Mouse (Mus musculus) left cerebral cortex, adult 11 months (tissue): ENCODE results near the gene Cfap57.
"Not testable (repeated sequence)": the region's sequence is repeated elsewhere in the genome, so short reads cannot be mapped to it uniquely, and the experiment has no call there.

Experiments
- DNase-seq: peaks from one replicate; pipeline ENCODE4 v3.0.0; 2022; ENCODE audit warnings: low spot score

Gene Cfap57

DNA sequence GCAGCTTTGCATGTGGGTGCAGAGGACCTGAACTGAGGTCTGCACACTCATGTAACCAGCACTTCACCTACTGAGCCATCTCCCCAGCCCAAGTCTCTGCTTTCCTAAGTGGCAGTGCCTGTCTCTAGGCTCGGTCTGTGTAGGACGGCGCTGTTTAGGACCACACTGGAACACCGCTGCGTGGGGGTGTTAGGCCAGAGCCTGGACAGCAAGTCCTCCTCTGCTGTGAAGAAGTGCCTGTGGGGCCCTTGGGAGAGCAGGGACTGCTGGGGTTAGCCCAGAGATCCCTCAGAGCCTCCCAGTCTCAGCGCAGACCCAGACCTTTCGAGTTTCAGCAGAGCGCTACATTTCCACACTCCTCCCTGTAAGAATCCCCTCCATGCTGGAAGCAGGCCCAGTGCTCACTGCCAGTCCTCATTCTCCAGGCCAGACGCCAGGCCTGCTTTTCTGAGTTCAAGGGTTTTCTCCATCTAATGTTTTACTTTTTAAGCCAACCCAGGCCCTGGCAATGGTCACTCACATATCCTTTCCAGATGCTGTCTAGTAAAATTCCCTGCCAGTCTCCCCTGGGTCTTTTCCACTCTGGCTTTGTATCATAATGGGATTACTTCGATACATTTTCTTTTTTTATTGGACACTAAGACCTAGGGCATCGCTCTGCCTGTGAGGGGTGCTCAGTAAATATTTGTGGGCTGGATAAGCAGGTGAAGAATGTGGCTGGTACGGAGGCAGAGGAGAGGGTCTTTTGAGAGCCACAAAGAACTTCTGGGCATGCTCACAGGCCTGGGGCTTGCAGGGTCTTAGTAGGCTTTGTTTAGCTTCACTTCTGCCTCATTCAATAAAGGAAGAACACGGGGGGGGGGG is 56.3 kb downstream of the Cfap57 start:
- no peak for DNase-seq

DNA sequence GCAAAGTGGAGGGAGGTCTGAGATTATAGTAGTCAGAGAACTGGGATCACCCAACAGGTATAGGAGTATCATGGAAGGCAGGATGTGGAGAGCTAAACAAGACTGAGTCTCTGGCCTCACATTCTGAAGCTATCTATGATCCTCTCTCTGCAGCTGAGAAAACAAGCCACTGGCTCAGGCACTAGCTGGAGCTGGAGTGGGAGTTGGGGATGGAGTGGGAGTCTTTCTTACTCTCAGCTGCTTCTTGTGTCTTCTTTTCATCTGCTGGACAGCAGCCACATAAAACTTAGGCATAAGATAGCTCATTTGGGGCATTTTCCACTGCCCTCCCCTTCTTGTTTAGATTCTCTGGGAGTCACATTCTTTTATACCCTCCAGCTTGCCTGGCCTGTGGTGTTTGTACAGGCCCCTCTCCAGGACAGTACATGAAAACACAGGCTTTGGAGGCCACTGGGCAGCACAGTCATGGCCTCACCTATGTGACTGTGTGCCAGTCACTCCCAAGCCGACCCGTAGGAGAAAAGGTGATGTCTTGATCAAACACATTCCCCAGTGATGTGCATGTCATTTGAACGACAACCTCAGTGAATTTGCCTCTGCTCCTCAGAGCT is 67.4 kb downstream of the Cfap57 start:
- DNase-seq: no peak

DNA sequence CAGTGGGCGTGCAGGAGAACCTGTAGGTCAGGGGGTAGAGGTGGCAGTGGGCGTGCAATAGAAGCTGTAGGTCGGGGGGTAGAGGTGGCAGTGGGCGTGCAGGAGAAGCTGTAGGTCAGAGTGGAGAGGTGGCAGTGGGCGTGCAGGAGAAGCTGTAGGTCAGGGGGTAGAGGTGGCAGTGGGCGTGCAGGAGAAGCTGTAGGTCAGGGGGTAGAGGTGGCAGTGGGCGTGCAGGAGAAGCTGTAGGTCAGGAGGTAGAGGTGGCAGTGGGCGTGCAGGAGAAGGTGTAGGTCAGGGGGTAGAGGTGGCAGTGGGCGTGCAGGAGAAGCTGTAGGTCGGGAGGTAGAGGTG is 72.5 kb downstream of the Cfap57 start:
- DNase-seq: not testable (repeated sequence)

DNA sequence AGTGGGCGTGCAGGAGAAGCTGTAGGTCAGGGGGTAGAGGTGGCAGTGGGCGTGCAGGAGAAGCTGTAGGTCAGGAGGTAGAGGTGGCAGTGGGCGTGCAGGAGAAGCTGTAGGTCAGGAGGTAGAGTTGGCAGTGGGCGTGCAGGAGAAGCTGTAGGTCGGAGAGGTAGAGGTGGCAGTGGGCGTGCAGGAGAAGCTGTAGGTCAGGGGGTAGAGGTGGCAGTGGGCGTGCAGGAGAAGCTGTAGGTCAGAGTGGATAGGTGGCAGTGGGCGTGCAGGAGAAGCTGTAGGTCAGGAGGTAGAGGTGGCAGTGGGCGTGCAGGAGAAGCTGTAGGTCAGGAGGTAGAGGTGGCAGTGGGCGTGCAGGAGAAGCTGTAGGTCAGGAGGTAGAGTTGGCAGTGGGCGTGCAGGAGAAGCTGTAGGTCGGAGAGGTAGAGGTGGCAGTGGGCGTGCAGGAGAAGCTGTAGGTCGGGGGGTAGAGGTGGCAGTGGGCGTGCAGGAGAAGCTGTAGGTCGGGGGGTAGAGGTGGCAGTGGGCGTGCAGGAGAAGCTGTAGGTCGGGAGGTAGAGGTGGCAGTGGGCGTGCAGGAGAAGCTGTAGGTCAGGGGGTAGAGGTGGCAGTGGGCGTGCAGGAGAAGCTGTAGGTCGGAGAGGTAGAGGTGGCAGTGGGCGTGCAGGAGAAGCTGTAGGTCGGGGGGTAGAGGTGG is 73.0 kb downstream of the Cfap57 start:
- peak; percentile 50 for DNase-seq

DNA sequence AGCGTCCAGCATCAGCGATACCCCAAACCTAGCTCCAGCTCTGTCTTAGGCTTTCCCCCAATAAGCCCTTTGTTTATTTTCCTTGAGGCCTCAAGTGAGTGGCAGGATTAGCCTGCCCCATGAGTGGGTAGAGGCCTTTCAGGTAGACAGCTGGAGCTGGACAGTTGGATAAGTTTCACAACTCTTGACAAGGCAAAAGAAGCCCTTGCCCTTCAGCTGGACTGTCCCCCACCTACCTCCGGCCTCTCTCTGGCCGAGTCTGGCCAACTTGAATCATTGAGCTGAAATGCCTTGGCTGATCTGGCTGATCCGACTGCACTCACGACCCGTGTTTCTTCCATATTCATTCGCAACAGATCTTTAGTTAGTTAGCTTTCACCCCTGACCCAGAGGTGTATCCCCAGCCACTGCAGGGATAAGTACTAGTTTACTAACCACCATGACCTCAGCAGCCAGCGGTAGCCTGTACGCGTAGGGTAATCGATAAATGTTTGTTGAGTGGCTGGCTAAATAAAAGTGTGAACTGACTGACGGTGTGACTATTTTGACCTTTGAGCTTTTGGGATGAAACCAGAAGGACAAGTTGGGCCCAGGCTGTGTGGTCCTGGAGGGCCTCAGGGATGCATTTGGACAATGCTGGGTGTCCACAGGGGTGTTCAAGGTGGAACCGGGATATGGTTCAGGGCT is 76.0 kb downstream of the Cfap57 start:
- DNase-seq: no peak

DNA sequence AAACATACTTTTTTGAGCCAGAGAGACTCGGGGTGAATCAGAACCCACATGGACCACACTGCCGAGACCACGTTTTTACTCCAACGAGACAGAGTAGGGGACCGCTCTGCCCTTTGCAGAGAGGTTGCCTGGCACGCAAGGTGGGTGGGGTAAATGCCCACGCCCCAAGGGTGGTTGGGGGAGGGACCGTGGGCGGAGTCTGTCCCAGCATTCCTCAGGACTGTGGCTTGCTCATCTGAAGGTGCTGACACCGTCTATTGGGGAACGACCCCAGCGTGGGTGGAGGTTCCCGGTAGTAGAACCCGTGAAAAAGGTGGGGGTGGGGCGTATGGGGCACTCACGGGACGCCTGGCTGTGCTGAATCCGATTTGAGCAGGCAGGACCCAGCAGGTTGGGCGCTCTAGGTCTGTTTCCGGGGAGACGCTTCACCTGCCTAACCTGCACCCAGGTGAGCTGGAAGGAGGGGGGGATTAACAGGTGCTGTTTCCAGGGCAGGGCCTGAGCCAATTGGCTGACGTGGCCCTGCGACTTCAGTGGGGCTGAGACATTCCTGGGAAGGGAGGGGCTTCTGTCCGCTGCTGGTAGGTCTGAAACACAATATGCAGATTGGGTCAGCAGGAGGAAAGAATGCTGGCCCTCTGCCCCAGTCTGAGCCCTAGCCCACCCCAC is 76.9 kb downstream of the Cfap57 start, which contains the start of gene Tmem125:
Gene Tmem125, minus strand, starts transcription at position 453 of the 669 bp plus-strand sequence.
- no peak for DNase-seq

DNA sequence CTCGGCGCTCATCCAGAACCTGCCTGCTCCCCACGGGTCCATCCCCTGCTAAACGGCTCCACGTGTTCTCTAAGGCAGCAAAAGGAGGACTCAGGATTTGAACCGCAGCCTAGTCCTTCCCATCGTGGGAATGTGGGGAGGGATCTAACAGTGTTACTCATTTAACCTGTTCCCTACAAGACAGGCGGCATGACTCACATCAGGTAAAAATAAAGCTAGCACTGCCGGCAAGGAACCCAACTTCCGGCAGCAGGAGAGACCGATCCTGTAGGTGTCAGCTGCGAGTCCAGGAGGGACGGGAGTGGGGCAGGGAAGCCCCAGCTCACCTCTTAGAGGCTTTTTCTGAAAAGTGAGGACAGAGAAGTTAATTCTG is 77.4 kb downstream of the Cfap57 start:
- no peak for DNase-seq

DNA sequence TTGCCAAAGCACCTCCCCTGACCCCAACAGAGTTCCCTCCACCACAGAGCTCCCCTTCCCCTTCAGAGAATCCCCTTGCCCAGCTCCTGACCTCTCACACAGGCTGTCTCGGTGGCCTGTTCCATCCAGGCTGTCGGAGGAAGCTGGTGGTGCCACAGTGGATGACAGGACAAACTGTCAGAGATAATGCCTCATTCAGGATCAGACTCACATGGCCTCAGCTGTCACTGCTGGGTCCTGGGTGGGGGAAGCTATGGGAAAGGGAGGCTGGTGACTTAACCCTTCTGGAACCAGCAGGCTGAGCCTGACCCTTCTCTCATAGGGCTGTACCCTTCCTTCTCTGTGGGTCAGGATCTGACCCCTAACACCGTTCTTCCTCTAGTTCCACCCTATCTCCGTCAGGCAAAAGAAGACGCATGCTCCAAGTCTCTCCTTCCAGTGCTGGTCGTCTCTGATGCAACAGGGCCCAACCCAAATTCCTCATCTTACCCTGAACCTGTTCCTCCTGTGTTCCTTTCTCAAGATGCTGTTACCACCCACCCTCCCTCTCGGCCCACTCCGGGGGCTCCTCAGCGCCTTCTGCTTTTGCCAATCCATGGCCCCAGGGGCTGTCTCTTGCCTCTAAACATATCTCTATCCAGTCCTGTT is 77.9 kb downstream of the Cfap57 start:
- DNase-seq: peak; percentile 31

DNA sequence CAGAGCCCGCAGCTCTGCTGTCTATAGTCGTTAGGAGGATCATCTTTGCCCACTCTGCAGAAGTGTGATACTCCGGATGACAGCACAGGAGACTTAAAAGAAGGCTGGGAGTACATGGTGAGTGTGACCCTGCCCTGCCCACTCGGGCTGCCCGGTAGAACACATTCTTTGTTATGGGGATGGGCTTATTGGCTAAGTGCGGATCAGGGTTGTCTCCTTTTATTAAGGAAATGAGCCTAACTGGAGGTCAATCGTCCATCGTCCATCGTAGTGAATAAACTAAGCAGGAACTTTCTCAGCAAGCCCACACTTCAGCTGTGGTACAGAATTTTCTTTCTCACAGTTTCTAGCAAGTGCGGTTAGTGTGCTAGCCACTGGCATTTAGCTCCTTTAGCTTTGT is 80.7 kb downstream of the Cfap57 start:
- DNase-seq: no peak

DNA sequence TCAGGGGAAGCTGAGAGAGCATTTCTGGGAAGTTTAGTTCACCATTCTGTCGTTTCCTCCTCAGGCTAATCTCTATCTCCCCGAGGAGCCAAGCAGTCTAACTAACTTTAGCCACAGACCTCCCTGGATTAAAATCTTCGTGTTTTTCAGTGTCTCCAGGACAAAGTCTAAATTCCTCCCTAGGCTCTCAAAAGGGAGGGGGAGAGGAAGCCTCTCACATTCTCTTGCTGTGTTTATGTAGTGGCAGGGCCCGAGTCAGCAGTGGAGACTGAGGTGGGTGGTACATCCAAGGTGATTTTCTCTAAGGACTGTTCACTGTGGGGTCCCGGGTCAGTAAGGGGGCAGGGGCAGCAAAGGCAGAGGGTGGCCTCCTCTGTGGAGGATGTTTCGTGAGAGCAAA is 82.8 kb downstream of the Cfap57 start:
- DNase-seq: no peak

DNA sequence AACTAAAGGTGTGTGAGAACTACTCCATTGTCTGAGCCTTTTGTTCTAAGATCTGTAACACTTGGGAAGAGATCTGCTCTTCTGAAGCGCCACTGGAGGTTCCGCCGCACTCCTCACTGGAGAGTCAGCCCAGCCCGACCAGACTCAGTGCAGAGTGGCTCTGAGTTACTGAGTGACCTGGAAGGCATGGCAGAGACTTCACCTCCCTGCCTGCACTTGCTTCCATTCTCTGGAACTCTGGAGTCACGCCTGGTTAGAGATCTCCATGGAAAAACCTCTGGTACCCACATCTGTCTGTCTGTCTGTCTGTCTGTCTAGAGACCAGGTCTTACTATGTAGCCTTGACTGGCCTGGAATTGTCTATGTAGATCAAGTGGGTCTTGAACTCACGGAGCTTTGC is 85.0 kb downstream of the Cfap57 start:
- no peak for DNase-seq

DNA sequence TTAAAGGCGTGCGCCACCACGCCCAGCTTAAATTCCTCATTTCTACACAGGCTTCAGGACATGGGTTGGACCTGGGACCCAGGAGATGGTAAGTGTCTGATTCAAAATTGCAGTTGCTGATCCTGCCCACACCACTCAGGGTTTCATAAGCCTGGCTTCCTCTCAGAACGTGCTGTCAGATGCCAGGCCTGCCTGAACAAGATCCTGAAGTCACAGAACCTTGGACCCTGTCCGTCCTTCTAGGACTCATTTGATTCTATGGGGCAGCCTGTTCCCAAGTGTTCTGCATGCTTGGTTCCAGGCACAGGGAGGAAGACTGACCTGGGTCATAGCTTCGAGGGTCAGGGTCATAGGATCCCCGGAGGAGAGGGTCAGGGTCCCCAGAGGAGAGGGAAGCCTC is 87.0 kb downstream of the Cfap57 start:
- DNase-seq: no peak

DNA sequence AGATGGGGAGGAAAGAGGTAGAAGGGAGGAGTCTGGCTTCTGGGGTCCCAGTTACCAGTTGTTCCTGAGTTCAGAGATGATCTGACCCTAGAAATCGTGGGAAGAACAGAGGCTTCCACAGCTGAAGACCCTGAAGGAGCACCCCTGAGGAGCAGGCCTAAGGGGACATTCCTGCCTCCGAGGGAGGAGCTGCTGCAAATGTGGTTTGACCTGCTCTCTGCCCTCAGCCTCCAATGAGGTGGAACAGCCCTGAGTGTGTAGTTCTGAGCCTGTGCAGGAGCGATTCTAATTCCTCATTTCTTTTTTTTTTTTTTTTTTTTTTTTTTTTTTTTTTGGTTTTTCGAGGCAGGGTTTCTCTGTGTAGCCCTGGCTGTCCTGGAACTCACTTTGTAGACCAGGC is 87.4 kb downstream of the Cfap57 start:
- DNase-seq: no peak

DNA sequence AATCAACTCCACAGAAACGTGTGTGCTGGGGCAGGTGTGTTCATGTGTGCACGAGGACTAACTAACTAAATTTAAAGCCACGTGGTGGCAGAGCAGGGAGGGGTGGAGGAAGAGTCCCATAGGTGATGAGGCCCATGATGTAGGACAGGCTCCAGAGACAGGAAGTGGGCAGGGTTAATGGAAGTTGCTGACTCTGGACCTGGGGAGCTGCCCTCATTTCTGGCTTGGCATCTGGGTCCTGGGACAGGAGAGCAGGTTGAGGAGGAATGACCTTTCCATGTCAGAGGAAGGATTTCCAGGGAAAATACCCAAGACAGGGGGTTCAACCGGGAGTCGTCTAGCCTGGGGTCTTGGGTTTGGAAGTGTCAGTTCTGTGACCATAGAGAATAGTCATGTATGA is 87.9 kb downstream of the Cfap57 start:
- no peak for DNase-seq

DNA sequence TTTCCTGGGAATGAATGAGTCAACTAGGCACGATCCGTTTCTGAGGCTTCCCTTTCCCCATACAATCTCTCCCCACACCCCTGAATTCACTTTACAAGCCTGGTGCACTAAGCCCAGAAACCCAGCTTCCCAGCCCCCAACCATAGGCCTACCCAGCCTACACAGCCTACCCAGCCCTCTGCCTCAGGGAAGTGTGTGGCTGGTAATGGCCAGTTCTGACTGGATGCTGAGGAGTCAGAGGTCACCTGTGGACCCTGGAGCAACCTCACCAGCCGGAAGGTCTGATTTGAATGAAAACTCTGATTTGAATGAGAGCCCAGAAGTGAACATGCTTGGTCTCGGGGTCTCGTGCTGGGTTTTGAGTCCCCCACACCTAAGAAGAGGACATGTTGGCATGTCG is 92.9 kb downstream of the Cfap57 start:
- DNase-seq: no peak

DNA sequence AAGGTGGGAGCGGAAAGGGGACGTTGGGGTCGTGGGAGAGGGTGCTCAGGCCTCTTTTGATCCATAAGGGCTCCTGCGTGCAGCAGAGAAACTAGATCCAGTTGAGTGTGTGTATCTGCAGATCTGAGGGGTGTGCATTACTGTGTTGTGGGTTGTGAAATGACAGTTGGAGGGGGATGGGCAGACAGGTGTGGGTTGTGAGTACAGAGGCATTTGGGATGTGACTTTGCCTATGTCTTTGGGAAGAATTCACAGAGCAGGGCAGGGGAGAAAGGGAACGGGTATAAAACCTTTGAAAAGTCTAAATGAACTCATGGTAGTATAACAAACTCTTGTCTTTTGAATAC is 93.3 kb downstream of the Cfap57 start:
- DNase-seq: no peak

DNA sequence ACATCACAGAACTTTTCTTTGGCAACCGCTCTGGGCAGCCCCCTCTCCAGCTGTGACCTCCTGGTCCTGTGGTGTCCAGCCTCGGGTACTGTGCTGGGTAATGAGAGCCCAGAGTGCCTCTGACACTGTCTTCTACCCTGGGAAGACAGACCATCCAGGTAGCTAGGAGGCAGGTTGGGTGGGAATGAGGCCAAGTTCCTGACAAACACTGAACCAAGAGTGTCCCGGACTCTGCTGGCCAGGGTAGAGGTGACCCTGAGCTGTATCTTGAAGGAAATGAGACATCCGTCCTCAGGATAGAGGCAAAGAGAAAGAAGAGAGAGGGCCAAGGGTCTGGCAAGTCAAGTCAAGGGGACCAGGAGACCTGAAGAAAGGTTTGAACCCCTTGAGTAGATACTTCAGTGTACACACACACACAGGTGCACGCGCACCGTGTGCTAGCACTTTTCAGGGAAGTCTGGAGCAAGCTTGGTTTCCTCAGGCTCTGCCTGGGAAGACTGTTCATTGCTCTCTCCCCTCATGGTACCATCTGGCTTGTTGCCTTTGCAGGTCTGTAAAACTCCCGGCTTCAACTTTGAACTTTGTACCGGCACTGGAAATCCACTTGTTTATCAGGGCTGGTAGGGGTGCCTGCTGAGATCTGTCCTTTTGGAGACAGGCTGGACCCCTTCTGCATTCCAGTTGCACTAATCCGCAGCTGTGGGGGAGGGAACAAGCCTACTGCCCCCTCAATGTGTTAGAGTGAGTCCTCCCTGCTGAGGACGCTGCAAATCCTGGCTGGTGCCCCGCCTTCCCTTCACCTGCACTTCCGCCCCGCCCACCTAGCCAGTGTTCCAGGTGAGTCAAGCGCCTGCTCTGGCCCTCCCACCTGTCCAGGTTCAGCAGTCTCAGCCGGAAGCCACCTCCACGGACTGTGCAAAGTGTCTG is 93.9 kb downstream of the Cfap57 start, which contains the start of gene 2610528J11Rik:
Gene 2610528J11Rik, plus strand, starts transcription at position 592 of the 927 bp plus-strand sequence.
- DNase-seq: no peak

DNA sequence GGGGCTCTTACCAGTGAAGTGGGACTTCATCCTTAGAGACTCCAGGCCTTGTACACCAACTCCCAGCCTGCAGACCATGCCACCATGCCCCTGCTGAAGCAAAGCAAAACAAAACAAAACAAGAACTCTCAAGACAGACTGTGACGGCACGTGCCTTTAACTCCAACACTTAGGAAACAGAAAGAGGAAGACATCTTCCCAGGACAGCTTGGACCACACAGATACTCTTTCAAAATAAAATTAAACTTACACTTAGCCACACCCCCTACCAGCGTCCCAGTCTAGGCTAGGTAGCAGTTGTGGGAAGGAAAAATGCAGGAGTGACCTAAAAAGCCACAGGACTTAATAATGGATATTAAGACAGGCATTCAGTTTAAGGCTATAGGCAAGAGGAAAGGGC is 94.8 kb downstream of the Cfap57 start:
- no peak for DNase-seq

DNA sequence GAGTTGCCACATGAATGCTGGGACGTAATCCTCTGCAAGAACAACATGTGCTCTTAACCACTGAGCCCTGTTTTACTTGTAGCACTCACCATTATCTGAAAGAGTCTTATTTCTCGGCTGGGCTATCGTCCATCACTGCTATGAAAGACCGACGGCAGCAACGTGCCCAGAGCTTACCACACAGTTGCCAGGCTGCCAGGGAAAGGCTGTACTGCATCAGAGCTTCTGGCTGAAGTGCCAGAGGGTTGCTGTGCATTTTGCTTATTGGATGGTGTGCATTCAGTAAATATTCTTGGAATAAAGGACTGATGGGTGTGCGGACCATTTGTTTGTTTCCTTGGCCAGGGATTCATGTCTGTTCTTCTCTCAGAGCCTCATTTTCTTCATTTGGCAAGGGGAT is 96.6 kb downstream of the Cfap57 start:
- no peak for DNase-seq

DNA sequence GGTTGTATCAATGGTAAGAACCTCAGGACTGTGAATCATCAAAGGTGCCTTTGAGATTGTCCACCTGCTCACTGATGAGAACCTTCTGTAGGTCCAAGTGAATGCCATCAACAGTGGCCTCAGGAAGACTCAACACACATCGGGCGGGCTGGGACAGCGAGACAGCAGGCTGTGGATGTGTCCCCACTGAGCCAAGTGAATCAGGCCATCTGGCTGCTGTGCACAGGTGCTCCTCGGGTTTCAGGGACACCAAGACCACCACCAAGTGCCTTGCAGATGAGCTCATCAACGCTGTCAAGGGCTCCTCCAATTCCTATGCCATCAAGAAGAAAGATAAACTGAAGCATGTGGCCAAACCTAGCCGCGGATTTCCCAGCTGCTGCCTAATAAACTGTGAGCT is 98.3 kb downstream of the Cfap57 start:
- no peak for DNase-seq
